Mouse (Mus musculus): ENCODE measurements around the gene Nr6a1.

DNA sequence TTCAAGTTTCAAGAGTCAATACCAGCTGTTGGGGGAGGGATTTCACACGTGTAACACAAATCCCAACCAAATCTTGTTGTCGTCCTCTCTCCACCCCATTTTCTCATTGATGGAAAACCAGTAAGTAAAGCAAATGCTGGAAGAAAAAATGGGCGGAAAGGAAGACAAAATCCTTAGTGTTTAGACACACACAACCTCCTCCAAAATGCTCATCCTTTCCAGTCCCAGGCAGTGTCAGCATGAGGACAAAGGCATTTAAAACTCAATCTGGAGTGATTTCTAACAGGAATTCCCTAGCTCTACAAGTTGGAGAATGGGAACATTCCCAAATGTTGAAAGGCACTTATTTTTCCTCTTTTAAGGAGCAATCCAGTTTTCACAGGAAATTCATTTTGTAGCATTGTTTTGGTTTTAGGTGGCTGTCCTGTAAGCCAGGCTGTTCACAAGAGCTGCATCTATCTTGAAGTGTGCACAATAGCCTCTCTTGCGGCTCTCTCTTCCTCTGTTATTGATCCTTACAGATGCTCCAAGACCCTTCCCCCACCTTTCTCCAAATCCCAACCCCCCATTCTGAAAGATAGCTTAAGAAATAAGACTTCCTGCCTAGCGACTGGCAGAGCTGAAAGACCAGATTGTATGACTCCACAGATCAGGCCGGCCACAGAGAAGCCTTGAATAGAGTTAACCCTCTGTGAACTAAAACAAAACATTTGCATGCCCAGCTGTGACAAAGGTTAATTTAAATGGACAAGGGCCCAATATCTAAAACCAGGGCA, 145.4 kb downstream of the Nr6a1 start:
- TF ChIP-seq CTCF (IDR thresholded peaks at IDR 0.05; ENCODE audit: control insufficient read depth, insufficient read depth, insufficient read length): no peak
- TF ChIP-seq CEBPB (IDR thresholded peaks at IDR 0.05; ENCODE audit: low read depth): no peak
- no peak for TF ChIP-seq MAX (IDR thresholded peaks at IDR 0.05)
- no peak for TF ChIP-seq USF1 (IDR thresholded peaks at IDR 0.05; ENCODE audit: low read depth)
- TF ChIP-seq MYOD1 (IDR thresholded peaks at IDR 0.05; ENCODE audit: control insufficient read depth, insufficient read length, low read depth): no peak
- no peak for TF ChIP-seq MYOG (IDR thresholded peaks at IDR 0.05; ENCODE audit: control insufficient read depth, extremely low read depth, insufficient read length)
